Mouse (Mus musculus): ENCODE measurements around the gene Mettl7a3. TPM values are rescaled to one million over a fixed set of nuclear protein-coding genes. Genes with fewer than 3 reads are reported as not detected.

Mettl7a3 gene
- polyA plus RNA-seq, 1 experiment: not detected

DNA sequence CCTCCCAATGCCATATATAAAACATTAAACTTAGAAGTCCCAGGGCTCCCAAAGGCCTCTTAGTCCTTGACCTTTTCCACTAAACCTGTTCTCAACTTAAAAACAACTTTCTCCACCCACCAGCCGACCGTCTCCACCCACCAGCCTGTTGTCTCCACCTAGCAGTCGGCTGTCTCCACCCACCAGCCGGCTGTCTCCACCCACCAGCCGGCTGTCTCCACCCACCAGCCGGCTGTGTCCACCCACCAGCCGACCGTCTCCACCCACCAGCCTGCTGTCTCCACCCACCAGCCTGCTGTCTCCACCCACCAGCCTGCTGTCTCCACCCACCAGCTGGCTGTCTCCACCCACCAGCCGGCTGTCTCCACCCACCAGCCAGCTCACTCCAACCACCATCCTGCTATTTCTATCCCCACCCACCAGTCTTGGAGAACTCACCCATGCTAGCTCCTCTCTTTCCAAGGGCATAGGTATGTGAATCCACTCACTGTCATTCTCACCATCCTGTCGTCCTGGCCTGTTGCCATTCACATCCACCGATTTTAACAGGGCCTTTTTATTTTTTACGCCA is 10.6 kb upstream of the Mettl7a3 start:
- TF ChIP-seq GATA1 (IDR thresholded peaks at IDR 0.05; ENCODE audit: low read length): no peak

DNA sequence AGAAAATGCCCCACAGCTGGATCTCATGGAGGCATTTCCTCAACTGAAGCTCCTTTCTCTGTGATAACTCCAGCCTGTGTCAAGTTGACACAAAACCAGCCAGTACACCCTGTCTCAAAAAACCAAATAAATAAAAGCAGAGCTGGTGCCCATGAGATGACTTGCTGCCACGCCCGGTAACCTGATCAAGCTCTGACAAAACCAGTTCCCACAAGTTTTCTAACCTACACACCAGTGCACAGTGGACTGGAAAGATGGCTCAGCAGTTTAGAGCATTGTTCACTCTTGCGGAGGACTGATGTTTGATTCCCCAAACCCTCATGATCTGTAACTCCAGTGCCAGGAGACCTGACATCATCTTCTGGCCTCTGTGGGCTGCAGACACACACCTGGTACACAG is 9.5 kb upstream of the Mettl7a3 start:
- TF ChIP-seq GATA1 (IDR thresholded peaks at IDR 0.05; ENCODE audit: low read length): no peak

DNA sequence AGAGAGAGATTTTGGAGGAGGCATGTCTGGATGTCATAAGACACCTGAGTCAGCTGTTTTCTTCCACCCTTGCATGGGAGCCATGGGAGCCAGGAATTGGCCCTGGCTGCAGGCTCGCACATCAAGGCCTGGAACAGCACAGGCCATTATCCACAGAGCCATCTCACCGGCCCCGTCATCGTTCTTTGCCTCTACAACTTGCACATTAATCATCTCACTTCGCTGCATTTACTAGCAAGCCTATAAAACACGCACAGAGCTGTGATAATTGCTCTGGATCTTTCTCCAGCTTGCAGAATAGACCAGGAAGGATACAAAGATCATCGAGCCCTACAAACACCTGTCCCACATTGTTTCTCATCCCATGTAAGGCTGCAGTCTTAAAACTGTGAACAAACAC is 4.0 kb upstream of the Mettl7a3 start:
- no peak for TF ChIP-seq GATA1 (IDR thresholded peaks at IDR 0.05; ENCODE audit: low read length)

DNA sequence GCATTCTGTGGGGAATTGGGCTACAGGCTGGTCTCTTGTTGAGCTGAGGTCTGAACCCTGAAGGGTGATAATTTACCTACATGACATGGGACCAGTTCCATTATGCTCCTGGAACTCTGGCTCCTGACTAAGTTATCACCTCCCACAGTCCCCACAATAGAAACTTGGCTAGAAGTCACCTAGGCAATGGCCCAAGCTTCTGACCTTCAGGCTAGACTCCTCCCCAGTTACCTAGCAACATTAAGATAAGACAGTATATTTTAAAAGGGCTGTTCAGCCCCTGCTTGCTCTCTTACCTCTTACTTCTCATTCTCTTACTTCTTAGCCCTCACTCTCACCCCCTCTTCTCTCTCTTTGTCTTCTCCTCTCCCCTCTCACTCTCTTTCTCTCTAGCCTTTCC is 10.8 kb downstream of the Mettl7a3 start:
- TF ChIP-seq GATA1 (IDR thresholded peaks at IDR 0.05; ENCODE audit: low read length): no peak

DNA sequence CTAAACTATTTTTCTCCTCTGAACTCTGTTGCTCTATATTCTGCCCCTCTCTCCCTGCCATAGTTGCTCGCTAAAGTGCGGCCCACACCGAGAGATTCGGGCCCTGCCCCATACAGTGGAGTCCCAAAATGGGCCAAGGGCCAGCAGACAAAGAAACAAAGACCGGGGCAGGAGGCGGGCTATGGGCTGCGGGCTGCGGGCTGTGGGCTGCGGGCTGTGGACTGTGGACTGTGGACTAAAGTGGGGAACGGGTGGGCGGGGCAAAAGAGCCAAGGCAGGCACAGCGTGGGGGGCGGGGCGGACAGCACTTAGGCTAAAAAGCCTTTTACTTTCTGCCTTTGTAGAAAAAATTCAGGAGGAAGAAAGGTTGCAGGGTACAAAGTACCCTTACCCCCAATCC is 12.0 kb downstream of the Mettl7a3 start:
- no peak for TF ChIP-seq GATA1 (IDR thresholded peaks at IDR 0.05; ENCODE audit: low read length)

DNA sequence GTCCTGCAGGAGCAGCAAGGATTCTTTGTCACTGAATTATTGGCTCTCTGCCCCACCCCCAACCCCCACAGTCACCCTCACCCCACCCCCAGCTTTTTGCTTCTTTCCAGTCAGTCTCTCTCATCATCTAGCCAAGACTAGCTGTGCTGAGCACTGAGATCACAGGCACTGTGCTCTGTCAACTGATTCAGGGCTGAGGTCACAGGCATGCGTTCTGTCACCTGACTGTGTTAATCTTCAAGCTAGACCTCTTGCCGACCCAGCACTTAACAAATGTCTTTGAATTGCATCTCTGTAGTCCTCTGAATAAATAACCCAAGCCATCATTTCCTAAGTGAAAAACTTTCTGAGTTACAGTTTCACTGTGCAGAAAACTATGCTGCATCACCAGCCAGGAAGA is 14.8 kb downstream of the Mettl7a3 start:
- no peak for TF ChIP-seq GATA1 (IDR thresholded peaks at IDR 0.05; ENCODE audit: low read length)

DNA sequence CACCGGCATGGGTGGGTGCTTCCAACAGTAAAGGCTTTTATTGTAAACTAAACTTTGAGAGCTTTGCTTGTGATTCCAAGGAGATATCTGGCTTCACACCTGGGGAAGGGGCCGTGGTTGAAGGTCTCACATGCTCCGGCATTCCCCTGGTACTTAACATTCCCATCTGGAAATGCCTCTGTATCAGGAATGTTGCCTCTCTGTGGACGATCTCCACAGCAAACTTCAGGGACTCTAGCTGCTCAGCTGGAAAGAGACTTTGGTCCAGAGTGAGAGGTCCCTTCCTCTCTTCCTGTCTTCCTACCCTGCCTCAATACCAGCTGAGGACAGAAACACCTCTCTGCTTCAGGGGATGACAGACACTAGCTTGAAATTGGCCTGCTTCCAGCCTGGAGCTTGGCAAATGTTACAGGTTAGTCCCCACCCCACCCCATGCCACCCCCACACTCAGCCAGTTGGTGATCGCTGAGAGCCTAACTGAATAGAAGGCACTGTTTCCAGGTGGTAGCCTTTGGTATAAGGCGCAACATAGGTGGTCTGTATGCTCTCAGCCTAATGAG is 16.9 kb downstream of the Mettl7a3 start:
- TF ChIP-seq GATA1 (IDR thresholded peaks at IDR 0.05; ENCODE audit: low read length): no peak

DNA sequence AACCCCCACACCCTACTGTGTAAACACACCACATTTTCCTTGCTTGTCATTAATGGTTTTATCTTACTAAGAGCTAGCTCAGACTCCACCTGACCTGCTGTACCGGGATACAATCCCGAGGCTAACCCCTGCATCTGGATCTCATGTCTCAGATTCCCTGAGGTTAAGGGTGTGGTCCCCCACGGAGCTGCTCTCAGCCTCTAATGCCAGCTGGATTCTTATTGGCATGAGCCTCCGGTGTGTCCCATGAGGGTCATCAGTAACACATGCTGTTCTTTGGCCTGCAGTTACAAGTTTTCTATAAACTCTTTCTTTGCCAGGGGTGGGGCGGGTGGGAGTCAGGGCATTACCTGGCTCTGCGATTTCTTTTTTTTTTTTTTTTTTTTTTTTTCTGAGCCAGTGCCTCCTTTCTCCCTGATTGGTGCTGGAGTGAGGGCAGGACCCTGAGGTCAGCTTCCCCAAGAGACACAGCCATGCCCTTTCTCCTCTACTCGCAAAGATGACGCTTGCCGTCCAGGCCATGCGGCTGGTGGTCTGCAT is 18.1 kb downstream of the Mettl7a3 start, which contains the start of the genes Methig1 and Mettl7a2:
Gene Methig1 (plus strand): TSS at position 439 of the 540 bp plus-strand sequence.
Gene Mettl7a2 (plus strand): TSS at position 490 of the 540 bp plus-strand sequence.
- TF ChIP-seq GATA1 (IDR thresholded peaks at IDR 0.05; ENCODE audit: low read length): no peak

DNA sequence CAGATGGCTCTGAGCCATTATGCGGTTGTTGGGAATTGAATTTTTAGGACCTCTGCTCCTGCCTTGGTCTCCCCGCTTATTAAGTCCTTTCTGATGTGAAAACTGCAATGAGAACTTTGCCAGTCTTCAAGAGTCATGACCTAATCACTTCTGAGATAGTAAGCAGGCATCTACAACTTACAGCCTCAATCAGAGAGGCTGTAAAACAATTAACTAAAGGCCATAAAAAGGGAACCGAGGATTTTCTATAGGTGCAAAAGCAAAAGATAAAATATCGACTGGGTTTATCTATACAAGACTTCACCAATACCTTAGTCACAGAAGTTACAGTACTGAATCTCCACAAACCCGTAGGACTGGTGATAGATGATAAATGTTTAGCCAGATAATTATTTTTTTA is 21.1 kb downstream of the Mettl7a3 start:
- no peak for TF ChIP-seq GATA1 (IDR thresholded peaks at IDR 0.05; ENCODE audit: low read length)

DNA sequence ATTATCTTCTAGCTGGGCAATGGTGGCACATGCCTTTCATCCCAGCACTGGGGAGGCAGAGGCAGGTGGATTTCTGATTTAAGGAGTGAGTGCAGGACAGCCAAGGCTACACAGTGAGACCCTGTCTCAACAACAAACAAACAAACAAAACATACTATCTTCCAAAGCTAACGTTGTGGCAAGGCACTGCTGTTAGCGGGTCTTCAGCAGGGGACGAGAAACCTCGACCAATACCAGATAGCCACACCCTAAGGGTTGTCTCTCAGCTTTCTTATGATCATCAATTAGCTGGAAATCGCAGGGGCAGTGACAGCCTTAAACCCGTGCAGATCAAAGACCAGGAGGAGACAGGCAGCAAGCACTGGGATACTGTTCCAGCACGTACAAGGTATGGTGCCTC is 29.5 kb downstream of the Mettl7a3 start, which contains the start of gene Higd1c:
Gene Higd1c (plus strand): TSS at position 301 of the 400 bp plus-strand sequence.
- TF ChIP-seq GATA1 (IDR thresholded peaks at IDR 0.05; ENCODE audit: low read length): no peak

DNA sequence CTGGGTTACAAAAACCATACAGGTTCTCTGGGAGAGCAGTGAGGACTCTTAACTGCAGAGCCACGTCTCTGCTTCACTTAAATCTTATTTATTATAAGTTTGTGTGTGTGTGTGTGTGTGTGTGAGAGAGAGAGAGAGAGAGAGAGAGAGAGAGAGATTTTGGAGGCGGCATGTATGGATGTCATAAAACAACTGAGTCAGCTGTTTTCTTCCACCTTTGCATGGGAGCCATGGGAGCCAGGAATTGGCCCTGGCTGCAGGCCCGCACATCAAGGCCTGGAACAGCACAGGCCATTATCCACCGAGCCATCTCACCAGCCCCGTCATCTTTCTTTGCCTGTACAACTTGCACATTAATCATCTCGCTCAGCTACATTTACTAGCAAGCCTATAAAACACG is 32.4 kb downstream of the Mettl7a3 start:
- TF ChIP-seq GATA1 (IDR thresholded peaks at IDR 0.05; ENCODE audit: low read length): no peak

DNA sequence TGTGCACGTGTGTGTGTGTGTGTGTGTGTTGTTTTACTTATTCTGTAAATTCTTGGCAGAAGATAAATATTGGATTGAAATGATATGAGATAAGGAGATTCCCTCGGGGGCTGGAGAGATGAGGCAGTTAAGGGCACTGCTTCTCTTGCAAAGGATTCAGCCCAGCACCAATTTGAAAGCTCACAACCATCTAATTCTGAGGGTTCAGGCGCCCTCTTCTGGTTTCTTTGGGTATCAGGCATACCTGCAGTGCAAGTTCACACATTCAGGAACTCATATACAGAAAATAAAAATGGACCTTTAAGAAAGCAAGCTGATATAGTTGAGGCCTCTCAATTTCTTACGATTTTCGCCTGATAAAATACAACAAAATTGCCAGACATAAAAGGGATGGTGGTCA is 40.3 kb downstream of the Mettl7a3 start:
- TF ChIP-seq GATA1 (IDR thresholded peaks at IDR 0.05; ENCODE audit: low read length): no peak

DNA sequence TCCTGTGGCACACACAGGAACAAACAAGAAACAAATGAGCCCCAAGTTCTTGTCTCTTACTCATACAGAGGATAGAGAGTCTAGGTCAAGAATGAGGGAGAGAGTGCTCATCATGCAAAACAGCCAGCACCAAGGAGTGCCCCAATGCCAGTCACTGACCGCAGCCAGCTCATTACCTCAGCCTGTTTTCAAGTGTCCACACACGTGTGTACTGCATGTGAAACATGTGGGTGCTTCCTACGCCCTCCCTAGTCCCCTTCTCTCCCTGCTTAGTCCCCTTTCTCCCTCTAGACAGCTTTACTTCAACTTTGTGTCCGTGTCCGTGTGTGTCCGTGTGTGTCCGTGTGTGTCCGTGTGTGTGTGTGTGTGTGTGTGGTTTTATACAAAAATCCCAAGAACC is 44.9 kb downstream of the Mettl7a3 start:
- no peak for TF ChIP-seq GATA1 (IDR thresholded peaks at IDR 0.05; ENCODE audit: low read length)

DNA sequence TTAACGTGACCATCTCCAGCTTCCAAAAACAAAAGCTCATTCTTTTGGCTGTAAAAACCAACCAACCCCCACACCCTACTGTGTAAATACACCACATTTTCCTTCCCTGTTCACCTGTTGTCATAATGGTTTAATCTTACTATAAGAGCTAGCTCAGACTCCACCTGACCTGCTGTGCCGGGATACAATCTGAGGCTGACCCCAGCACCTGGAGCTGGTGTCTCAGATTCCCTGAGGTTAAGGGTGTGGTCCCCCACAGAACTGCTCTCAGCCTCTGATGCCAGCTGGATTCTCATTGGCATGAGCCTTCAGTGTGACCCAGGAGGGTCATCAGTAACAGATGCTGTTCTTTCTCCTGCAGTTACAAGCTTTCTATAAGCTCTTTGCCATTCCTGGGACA is 45.4 kb downstream of the Mettl7a3 start:
- TF ChIP-seq GATA1 (IDR thresholded peaks at IDR 0.05; ENCODE audit: low read length): no peak

DNA sequence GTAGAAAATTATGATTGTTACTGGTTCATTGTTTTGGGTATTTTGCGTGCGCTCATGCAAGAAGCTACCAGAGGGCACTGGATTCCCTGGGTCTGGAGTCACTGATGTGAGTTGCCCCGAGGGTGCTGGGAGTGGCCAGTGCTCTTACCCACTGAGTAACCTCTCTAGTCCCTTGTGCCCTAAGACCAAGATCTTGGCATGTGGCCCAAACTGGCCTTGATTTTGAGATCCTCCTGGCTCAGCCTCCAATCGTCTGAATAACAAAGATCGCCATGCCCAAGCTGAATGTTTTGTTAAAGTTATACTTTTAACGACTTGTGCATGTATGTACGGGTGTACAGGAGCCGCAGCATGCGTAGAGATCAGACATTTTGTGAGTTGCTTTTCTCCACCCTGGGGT is 51.0 kb downstream of the Mettl7a3 start:
- no peak for TF ChIP-seq GATA1 (IDR thresholded peaks at IDR 0.05; ENCODE audit: low read length)

DNA sequence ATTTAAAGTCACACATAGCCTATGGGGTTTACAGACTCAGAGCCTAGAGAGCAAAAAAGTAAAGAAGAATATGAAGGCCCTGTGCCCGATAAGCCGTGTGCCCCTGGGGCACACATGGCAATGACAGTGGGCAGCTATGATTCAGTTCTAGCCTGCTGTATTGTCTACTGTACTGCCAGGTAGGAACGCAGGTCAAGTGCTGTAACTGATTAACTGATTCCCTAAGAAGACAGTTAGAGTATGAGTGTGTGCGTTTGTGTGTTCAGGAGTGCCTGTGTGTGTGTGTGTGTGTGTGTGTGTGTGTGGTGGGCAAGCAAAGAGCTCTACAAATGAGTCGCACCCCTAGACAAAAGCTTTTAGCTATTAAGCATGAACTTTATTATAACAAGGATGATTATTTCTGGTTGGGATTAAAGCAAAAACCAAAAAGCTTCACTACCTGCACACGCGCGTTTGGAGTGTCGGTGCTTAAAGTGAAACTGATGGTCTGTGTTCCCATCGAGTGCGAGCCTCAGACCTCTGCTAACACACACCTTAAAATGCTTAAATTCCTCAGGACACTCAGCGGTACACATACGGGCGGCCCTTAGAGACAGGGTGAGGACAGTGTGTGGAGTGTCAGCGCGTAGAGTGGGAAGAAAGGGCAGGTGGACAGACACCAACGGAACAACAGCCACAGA is 53.0 kb downstream of the Mettl7a3 start:
- TF ChIP-seq GATA1 (IDR thresholded peaks at IDR 0.05; ENCODE audit: low read length): no peak

Data from G1E-ER4 (cell line).